8 mouse cellular contexts compared by ENCODE assay signal in genomic region chr5:123572357-123573186, GRCm38 (mm10). TPM values are rescaled to one million over a fixed set of nuclear protein-coding genes. Genes with fewer than 3 reads are reported as not detected.
DNase-seq lines count a peak whose midpoint lies in the region; ATAC-seq and TF ChIP-seq lines count a peak whose summit lies in the region.

Vps33a (minus strand) TSS chr5:123573038.

- H3K4me3 ChIP-seq in MEL (ENCODE audit: control insufficient read depth in 1 of 2, insufficient read depth in 1 of 2, low read depth in 2 of 2, low read length in 2 of 2) = peak within 1 kb of the TSS; percentile 71 to 72
- peak within 1 kb of the TSS; percentile 67 for H3K4me3 ChIP-seq in cerebellum, adult 2 months (replicated peaks; ENCODE audit: insufficient read depth, low read depth, low read length)
- peak within 1 kb of the TSS; percentile 78 for H3K4me3 ChIP-seq in forebrain, postnatal 0 days (ENCODE audit: low read depth, low read length)
- peak within 1 kb of the TSS; percentile 71 for H3K4me3 ChIP-seq in lung, embryonic 15.5 days

- no peak for TF ChIP-seq CTCF in MEL (IDR thresholded peaks at IDR 0.05 in 2 of 3, conservative IDR thresholded peaks at IDR 0.05 in 1 of 3; ENCODE audit: control insufficient read depth in 1 of 3, insufficient read depth in 1 of 3, low read depth in 2 of 3, low read length in 3 of 3, poor library complexity in 1 of 3, severe bottlenecking in 1 of 3)
- no peak for TF ChIP-seq CTCF in cerebellum, adult 2 months (IDR thresholded peaks at IDR 0.05; ENCODE audit: borderline replicate concordance, insufficient read depth, low read depth, low read length)
- TF ChIP-seq CTCF in forebrain, postnatal 0 days (IDR thresholded peaks at IDR 0.05; ENCODE audit: low read depth) = no peak

- peak within 1 kb of the TSS; percentile 11 for H3K27ac ChIP-seq in MEL (ENCODE audit: control insufficient read depth, low read depth, low read length)
- H3K27ac ChIP-seq in cerebellum, adult 2 months (ENCODE audit: insufficient read depth, low read length) = peak within 1 kb of the TSS; percentile 69
- peak within 1 kb of the TSS; percentile 84 for H3K27ac ChIP-seq in forebrain, postnatal 0 days (ENCODE audit: low read depth, low read length)
- peak within 1 kb of the TSS; percentile 24 for H3K27ac ChIP-seq in lung, embryonic 15.5 days

- H3K4me2 ChIP-seq in forebrain, postnatal 0 days (ENCODE audit: low read depth) = peak within 1 kb of the TSS; percentile 72
- H3K4me2 ChIP-seq in lung, embryonic 15.5 days = peak within 1 kb of the TSS; percentile 77

- TF ChIP-seq EP300 in MEL (IDR thresholded peaks at IDR 0.05; ENCODE audit: low read depth in 1 of 2, low read length in 2 of 2) = no peak

- under 1% methylated on average over 54 of the region's 54 CpGs for WGBS in cerebellum, adult 2 months
- 2% methylated on average over 54 of the region's 54 CpGs for WGBS in forebrain, postnatal 0 days
- under 1% methylated on average over 54 of the region's 54 CpGs for WGBS in lung, embryonic 15.5 days

- DNase-seq in MEL (ENCODE audit: low read depth, low spot score) = peak; percentile 99
- peak; percentile 97 to 98 for DNase-seq in cerebellum, adult 2 months
- DNase-seq in forebrain, postnatal 0 days = peak; percentile 99
- peak; percentile 99 for DNase-seq in heart, postnatal 4 days
- peak; percentile 97 to 98 for DNase-seq in layer of hippocampus, adult 8-10 months (ENCODE audit: low spot score in 2 of 2)
- peak; percentile 97 for DNase-seq in ovary, adult 18-20 months (ENCODE audit: low spot score)
- DNase-seq in thymus, postnatal 0 days (ENCODE audit: low spot score) = peak; percentile 99

- peaks cover 4 to 7% of the 10 kb centered on the region in 2 experiments for H3K4me1 ChIP-seq in MEL (ENCODE audit: control insufficient read depth in 1 of 2, insufficient read depth in 2 of 2, low read length in 2 of 2)
- H3K4me1 ChIP-seq in cerebellum, adult 2 months (ENCODE audit: control insufficient read depth, insufficient read depth, low read length) = no peaks in the 10 kb centered on the region
- H3K4me1 ChIP-seq in forebrain, postnatal 0 days (ENCODE audit: insufficient read depth) = no peaks in the 10 kb centered on the region
- peaks cover 9% of the 10 kb centered on the region; the same call in 1 of the 2 replicates for H3K4me1 ChIP-seq in lung, embryonic 15.5 days

- H3K9ac ChIP-seq in MEL (ENCODE audit: control insufficient read depth, low read depth, low read length, poor library complexity, severe bottlenecking) = peak within 1 kb of the TSS; percentile 71
- H3K9ac ChIP-seq in forebrain, postnatal 0 days = peak within 1 kb of the TSS; percentile 73
- peak within 1 kb of the TSS; percentile 51 for H3K9ac ChIP-seq in lung, embryonic 15.5 days

- H3K27me3 ChIP-seq in MEL (ENCODE audit: control insufficient read depth in 1 of 2, insufficient read depth in 2 of 2, low read length in 2 of 2) = no peaks in the 10 kb centered on the region
- H3K27me3 ChIP-seq in cerebellum, adult 2 months (ENCODE audit: control insufficient read depth, insufficient read depth, low read length) = no peaks in the 10 kb centered on the region
- no peaks in the 10 kb centered on the region for H3K27me3 ChIP-seq in forebrain, postnatal 0 days (ENCODE audit: insufficient read depth, low read length)
- H3K27me3 ChIP-seq in lung, embryonic 15.5 days = no peaks in the 10 kb centered on the region

- peak; percentile 96 for ATAC-seq in forebrain, postnatal 0 days
- peak; percentile 94 for ATAC-seq in lung, embryonic 15.5 days (ENCODE audit: borderline replicate concordance, extremely low read depth, low FRiP score, low TSS enrichment)

- H3K36me3 ChIP-seq in MEL (ENCODE audit: control insufficient read depth in 1 of 2, insufficient read depth in 2 of 2, low read length in 2 of 2) = peaks cover 0 to 11% of the 10 kb centered on the region in 2 experiments; a peak in 3 of 4 replicates
- H3K36me3 ChIP-seq in forebrain, postnatal 0 days (ENCODE audit: insufficient read depth) = peaks cover 14% of the 10 kb centered on the region
- H3K36me3 ChIP-seq in lung, embryonic 15.5 days = peaks cover 17% of the 10 kb centered on the region

- peaks cover 9% of the 10 kb centered on the region for H3K79me2 ChIP-seq in MEL (ENCODE audit: control insufficient read depth, insufficient read depth, low read length, poor library complexity)

- no peaks in the 10 kb centered on the region for H3K9me3 ChIP-seq in MEL (replicated peaks; ENCODE audit: insufficient read depth, low read length)
- no peaks in the 10 kb centered on the region for H3K9me3 ChIP-seq in forebrain, postnatal 0 days (ENCODE audit: low read length)
- H3K9me3 ChIP-seq in lung, embryonic 15.5 days = no peaks in the 10 kb centered on the region

- TF ChIP-seq POLR2A in MEL (IDR thresholded peaks at IDR 0.05; ENCODE audit: control insufficient read depth in 1 of 2, insufficient read depth in 1 of 2, low read depth in 1 of 2, low read length in 2 of 2, poor library complexity in 1 of 2) = peak; percentile 81 to 84
- TF ChIP-seq POLR2A in cerebellum, adult 2 months (IDR thresholded peaks at IDR 0.05; ENCODE audit: borderline replicate concordance, insufficient read depth, low read length) = peak; percentile 94

- no peak for TF ChIP-seq RAD21 in MEL (IDR thresholded peaks at IDR 0.05; ENCODE audit: low read depth, low read length)

TF ChIP-seq in MEL, 35 proteins besides CTCF, POLR2A, EP300 and RAD21:
- TF ChIP-seq MXI1 (IDR thresholded peaks at IDR 0.05; ENCODE audit: low read depth, low read length) = peak; percentile 96
- TF ChIP-seq NELFE (IDR thresholded peaks at IDR 0.05; ENCODE audit: low read depth, low read length) = peak; percentile 66
- peak; percentile 99 to 100 for TF ChIP-seq USF2 (IDR thresholded peaks at IDR 0.05; ENCODE audit: borderline replicate concordance in 1 of 2, insufficient read depth in 1 of 2, low read depth in 1 of 2, low read length in 2 of 2)
- TF ChIP-seq TAL1 (IDR thresholded peaks at IDR 0.05; ENCODE audit: low read length) = no peak
- peak; percentile 99 for TF ChIP-seq SIN3A (IDR thresholded peaks at IDR 0.05; ENCODE audit: low read length)
- TF ChIP-seq HCFC1 (IDR thresholded peaks at IDR 0.05; ENCODE audit: low read depth, low read length) = peak; percentile 89
- TF ChIP-seq JUND (IDR thresholded peaks at IDR 0.05; ENCODE audit: low read depth, low read length) = no peak
- peak; percentile 98 for TF ChIP-seq MAX (IDR thresholded peaks at IDR 0.05; ENCODE audit: low read length)
- TF ChIP-seq ELF1 (IDR thresholded peaks at IDR 0.05; ENCODE audit: low read depth, low read length) = 0 out of 2 replicates have a peak, but pooled peaks have one; percentile 44
- TF ChIP-seq TCF12 (IDR thresholded peaks at IDR 0.05; ENCODE audit: low read depth, low read length) = peak; percentile 57
- peak; percentile 95 for TF ChIP-seq BHLHE40 (IDR thresholded peaks at IDR 0.05; ENCODE audit: borderline replicate concordance, low read depth, low read length)
- TF ChIP-seq MYC (IDR thresholded peaks at IDR 0.05; ENCODE audit: low read depth, low read length) = peak; percentile 76; the same call in 1 of the 2 replicates
- no peak for TF ChIP-seq RCOR1 (IDR thresholded peaks at IDR 0.05; ENCODE audit: low read depth, low read length)
- 0 out of 2 replicates have a peak, but pooled peaks have one; percentile 29 for TF ChIP-seq POLR2AphosphoS2 (IDR thresholded peaks at IDR 0.05; ENCODE audit: low read length)
- TF ChIP-seq USF1 (IDR thresholded peaks at IDR 0.05; ENCODE audit: low read depth, low read length) = peak; percentile 99
- no peak for TF ChIP-seq KAT2A (conservative IDR thresholded peaks at IDR 0.05; ENCODE audit: low read depth, low read length)
- peak; percentile 65 for TF ChIP-seq ETS1 (IDR thresholded peaks at IDR 0.05; ENCODE audit: low read depth, low read length)
- TF ChIP-seq CHD1 (IDR thresholded peaks at IDR 0.05; ENCODE audit: low read depth, low read length) = no peak
- no peak for TF ChIP-seq ZNF384 (IDR thresholded peaks at IDR 0.05; ENCODE audit: low read depth, low read length)
- peak; percentile 69 for TF ChIP-seq TBP (IDR thresholded peaks at IDR 0.05; ENCODE audit: low read depth, low read length)
- TF ChIP-seq NRF1 (IDR thresholded peaks at IDR 0.05; ENCODE audit: insufficient read depth, low read depth, low read length, poor library complexity, severe bottlenecking) = peak; percentile 80

RNA-seq across cellular contexts. Expression of gene Vps33a, which starts in this region (rescaled TPM):
- 20.9 and 21.4 TPM in 2 replicates for total RNA-seq in MEL (2012; rRNA removed)
- polyA plus RNA-seq in MEL (2012; ENCODE audit: insufficient read depth in 1 of 2, insufficient read length in 2 of 2, low read depth in 1 of 2, low replicate concordance in 2 of 2, missing spikeins in 1 of 2) = 10 to 100 TPM in 1 of 2 experiments, not detected in 1; 23.9 TPM
- 49.7 and 54.1 TPM in 2 replicates for polyA plus RNA-seq in cerebellum, adult 2 months (2012; rRNA removed)
- total RNA-seq in forebrain, postnatal 0 days (2014; rRNA removed) = 53.6 and 63.1 TPM in 2 replicates
- 34.2 and 43.2 TPM in 2 replicates for polyA plus RNA-seq in forebrain, postnatal 0 days (2015; fragmentation: Nextera tagmentation; extraction: Ambion mirVana)
- total RNA-seq in heart, postnatal 4 days (2021) = 10 to 100 TPM; 25.6 to 29.8 TPM
- total RNA-seq in layer of hippocampus, adult 8-10 months (2022) = 10 to 100 TPM; 78.7 to 91.2 (median 87.3) TPM
- polyA plus RNA-seq in lung, embryonic 15.5 days (2015; fragmentation: Nextera tagmentation; extraction: Ambion mirVana) = 24.1 and 24.7 TPM in 2 replicates
- polyA plus RNA-seq in thymus, postnatal 0 days (2015; fragmentation: Nextera tagmentation; extraction: Ambion mirVana) = 20.7 and 23.0 TPM in 2 replicates

Comparison
In these comparisons a context has a peak if more than half of its experiments do, and no peak if none do; other contexts are left out.
1. Peak in every context shown above with its lines: DNase-seq, ATAC-seq, H3K4me3 ChIP-seq and H3K27ac ChIP-seq.
2. H3K27ac ChIP-seq: peak in every context shown above with its lines; median percentile 84 in forebrain, postnatal 0 days; 69 in cerebellum, adult 2 months; 24 in lung, embryonic 15.5 days; 11 in MEL.